Mouse (Mus musculus) cerebellum, postnatal 25 days (tissue): ENCODE data around the gene Myh4.

ENCODE experiments used
- DNase-seq, 2 experiments: peaks; one replicate each; pipeline ENCODE4 v3.0.0; 2021; ENCODE audit warnings: mixed read lengths in 2 of 2

Gene Myh4

GRCm38 (mm10) chr11:67237481-67238079, at the start of gene Myh4:
Myh4 (plus strand) TSS chr11:67238029.
- no peak for DNase-seq

- no peak for DNase-seq
Measured at GRCm38 (mm10) chr11:67190316-67190715, 47.5 kb upstream of the Myh4 start.

GRCm38 (mm10) chr11:67190814-67191213, 47.0 kb upstream of the Myh4 start:
- DNase-seq = no peak

- DNase-seq = no peak
Measured at GRCm38 (mm10) chr11:67191496-67191895, 46.3 kb upstream of the Myh4 start.

- no peak for DNase-seq
Measured at GRCm38 (mm10) chr11:67199321-67199720, 38.5 kb upstream of the Myh4 start.

GRCm38 (mm10) chr11:67199752-67200151, 38.1 kb upstream of the Myh4 start, which contains the start of gene Myh1:
Myh1 (plus strand) TSS chr11:67200052.
- no peak for DNase-seq

- no peak for DNase-seq
Measured at GRCm38 (mm10) chr11:67204766-67205165, 33.1 kb upstream of the Myh4 start.

GRCm38 (mm10) chr11:67221803-67222202, 16.0 kb upstream of the Myh4 start:
- DNase-seq = no peak

GRCm38 (mm10) chr11:67224466-67224865, 13.4 kb upstream of the Myh4 start:
- DNase-seq = no peak

- DNase-seq = no peak
Measured at GRCm38 (mm10) chr11:67228731-67229130, 9.1 kb upstream of the Myh4 start.

- no peak for DNase-seq
Measured at GRCm38 (mm10) chr11:67229166-67229565, 8.7 kb upstream of the Myh4 start.

GRCm38 (mm10) chr11:67229946-67230345, 7.9 kb upstream of the Myh4 start:
- DNase-seq = no peak

GRCm38 (mm10) chr11:67235639-67236358, 2.0 kb upstream of the Myh4 start:
- peak in 1 of 2 experiments; percentile 34 for DNase-seq

- no peak for DNase-seq
Measured at GRCm38 (mm10) chr11:67236799-67237198, 1.0 kb upstream of the Myh4 start.

GRCm38 (mm10) chr11:67241051-67241450, 3.2 kb downstream of the Myh4 start:
- no peak for DNase-seq

- peak; percentile 9 to 16 for DNase-seq
Measured at GRCm38 (mm10) chr11:67253691-67254090, 15.9 kb downstream of the Myh4 start.

- DNase-seq = no peak
Measured at GRCm38 (mm10) chr11:67257048-67257447, 19.2 kb downstream of the Myh4 start.

- DNase-seq = no peak
Measured at GRCm38 (mm10) chr11:67260956-67261355, 23.1 kb downstream of the Myh4 start.

GRCm38 (mm10) chr11:67276601-67277174, 38.9 kb downstream of the Myh4 start, which contains the start of gene Myh8:
Myh8 (plus strand) TSS chr11:67277124.
- DNase-seq = peak; percentile 49 to 77

GRCm38 (mm10) chr11:67293440-67293839, 55.6 kb downstream of the Myh4 start:
- DNase-seq = no peak
